Mouse (Mus musculus) olfactory bulb, adult 2 months (tissue): Measurements from ENCODE around the gene Csmd2.

ENCODE experiments used
- CTCF ChIP-seq: fragments of 200-500 bp; IDR thresholded peaks from 2 replicates; pipeline ENCODE4 v1.5.1; 2012; ENCODE audit warnings: low read depth, mild to moderate bottlenecking, low read length, moderate library complexity; ENCODE audit not compliant: insufficient read depth
- POLR2A ChIP-seq: fragments of 200-500 bp; IDR thresholded peaks from 2 replicates; pipeline ENCODE4 v1.6.1; 2012; ENCODE audit warnings: mild to moderate bottlenecking, low read depth, low read length, moderate library complexity; ENCODE audit not compliant: insufficient read depth

GRCm38 (mm10) chr4:128042626-128043025 lies 55.0 kb downstream of the Csmd2 start:
- no peak for TF ChIP-seq CTCF
- TF ChIP-seq POLR2A, result no peak
